Mouse (Mus musculus): ENCODE measurements around the gene Cachd1.

Gene Cachd1

GRCm38 (mm10) chr4:100865962-100866703 lies 89.7 kb downstream of the Cachd1 start:
- no peak for DNase-seq

- DNase-seq: no peak
Measured at GRCm38 (mm10) chr4:100877351-100877750, 100.9 kb downstream of the Cachd1 start.

- no peak for DNase-seq
Measured at GRCm38 (mm10) chr4:100879414-100879813, 102.9 kb downstream of the Cachd1 start.

GRCm38 (mm10) chr4:100880075-100880474 lies 103.6 kb downstream of the Cachd1 start:
- no peak for DNase-seq

GRCm38 (mm10) chr4:100885793-100886742 lies 109.6 kb downstream of the Cachd1 start:
- DNase-seq: peak; percentile 16 to 51

- DNase-seq: no peak
Measured at GRCm38 (mm10) chr4:100886743-100887416, 110.4 kb downstream of the Cachd1 start.

- no peak for DNase-seq
Measured at GRCm38 (mm10) chr4:100890106-100890970, 113.9 kb downstream of the Cachd1 start.

- no peak for DNase-seq
Measured at GRCm38 (mm10) chr4:100893739-100894138, 117.3 kb downstream of the Cachd1 start.

- no peak for DNase-seq
Measured at GRCm38 (mm10) chr4:100894142-100894541, 117.7 kb downstream of the Cachd1 start.

- DNase-seq: no peak
Measured at GRCm38 (mm10) chr4:100896260-100897010, 120.0 kb downstream of the Cachd1 start.

- DNase-seq: no peak
Measured at GRCm38 (mm10) chr4:100897943-100898342, 121.5 kb downstream of the Cachd1 start.

GRCm38 (mm10) chr4:100909694-100910340 lies 133.3 kb downstream of the Cachd1 start:
- peak; percentile 40 to 75 for DNase-seq

GRCm38 (mm10) chr4:100910605-100911330 lies 134.3 kb downstream of the Cachd1 start:
- DNase-seq: no peak

- no peak for DNase-seq
Measured at GRCm38 (mm10) chr4:100911658-100912057, 135.2 kb downstream of the Cachd1 start.

GRCm38 (mm10) chr4:100913666-100914065 lies 137.2 kb downstream of the Cachd1 start:
- no peak for DNase-seq

- no peak for DNase-seq
Measured at GRCm38 (mm10) chr4:100914532-100914931, 138.1 kb downstream of the Cachd1 start.

- no peak for DNase-seq
Measured at GRCm38 (mm10) chr4:100915093-100915492, 138.6 kb downstream of the Cachd1 start.

- no peak for DNase-seq
Measured at GRCm38 (mm10) chr4:100917511-100917910, 141.0 kb downstream of the Cachd1 start.

GRCm38 (mm10) chr4:100920413-100920812 lies 143.9 kb downstream of the Cachd1 start:
- no peak for DNase-seq
